Mouse (Mus musculus) cortical plate, adult 2 months (tissue): ENCODE measurements around the gene 9130023H24Rik.

ENCODE experiments used
- CTCF ChIP-seq: fragments of 200-500 bp; IDR thresholded peaks from 2 replicates; pipeline ENCODE4 v1.5.1; 2011; ENCODE audit warnings: mild to moderate bottlenecking, control low read depth, low read length; ENCODE audit not compliant: insufficient read depth; ENCODE audit errors: extremely low read depth
- POLR2A ChIP-seq: fragments of 200-500 bp; IDR thresholded peaks from 2 replicates; pipeline ENCODE4 v1.6.1; 2011; ENCODE audit warnings: mild to moderate bottlenecking, low read length, control low read depth; ENCODE audit not compliant: insufficient read depth; ENCODE audit errors: extremely low read depth

- TF ChIP-seq POLR2A (no peak), CTCF (peak; percentile 43)
Observed at GRCm38 (mm10) chr7:128236856-128237592, 807 bp downstream of the 9130023H24Rik start, which contains the start of gene Armc5.
